Mouse (Mus musculus): Measurements from ENCODE around the gene Hist1h2ad.

DNA sequence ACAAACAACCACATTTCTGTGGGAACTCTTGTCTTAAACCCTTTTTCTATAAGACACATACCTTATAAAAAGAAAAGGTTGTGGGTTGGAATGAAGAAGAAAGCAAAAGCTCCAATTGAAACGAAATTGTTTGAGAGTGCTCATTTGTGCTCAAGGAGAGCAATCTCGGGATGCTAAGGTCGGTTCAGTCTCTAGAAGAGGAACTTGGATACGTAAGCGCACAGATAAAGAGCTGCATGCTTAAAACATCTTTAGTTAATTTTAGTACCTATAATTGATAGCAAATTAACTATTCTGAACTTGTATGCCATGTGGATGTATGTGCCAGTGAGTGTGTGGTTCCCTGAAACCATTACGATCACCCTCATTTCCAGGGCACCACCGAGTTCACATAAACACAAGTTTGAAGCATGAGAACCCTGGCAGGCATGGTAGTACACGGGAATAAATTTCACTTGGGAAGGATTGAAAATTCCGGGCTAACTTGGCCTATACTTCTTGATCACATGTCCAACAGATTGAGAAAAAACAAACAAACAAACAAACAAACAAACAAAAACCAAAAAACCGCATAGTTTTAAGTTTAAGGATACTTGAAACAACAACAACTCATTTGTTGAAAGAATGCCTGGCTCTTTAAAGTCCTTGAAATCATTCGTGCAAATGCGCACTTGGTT is 46.0 kb downstream of the Hist1h2ad start:
- no peak for TF ChIP-seq CTCF (IDR thresholded peaks at IDR 0.05; ENCODE audit: low read depth, low read length)
- no peak for TF ChIP-seq POLR2A (IDR thresholded peaks at IDR 0.05; ENCODE audit: extremely low read depth, insufficient read depth, low read length)
